Mouse (Mus musculus) forebrain, embryonic 12.5 days (tissue): ENCODE measurements around the gene Gm49388. TPM values are rescaled to one million over a fixed set of nuclear protein-coding genes. Genes with fewer than 3 reads are reported as not detected.
"Not testable (repeated sequence)": the region's sequence is repeated elsewhere in the genome, so short reads cannot be mapped to it uniquely, and the experiment has no call there.

Source experiments
- ATAC-seq: fragments of 200-750 bp; cut with Nextera tagmentation; 2 replicates; pipeline ENCODE4 v1.8.0; 2017; ENCODE audit warnings: moderate TSS enrichment; ENCODE audit not compliant: low FRiP score
- H3K27ac ChIP-seq: fragments of 300-500 bp; sonication (generic); 2 replicates; pipeline ENCODE4 v1.5.1; 2016; ENCODE audit warnings: mild to moderate bottlenecking
- H3K27me3 ChIP-seq: fragments of 300-500 bp; sonication (generic); 2 replicates; pipeline ENCODE4 v1.6.1; 2016; ENCODE audit warnings: mild to moderate bottlenecking
- H3K36me3 ChIP-seq: fragments of 300-500 bp; sonication (generic); replicated peaks from 2 replicates; pipeline ENCODE4 v1.6.1; 2016; ENCODE audit warnings: mild to moderate bottlenecking
- H3K4me1 ChIP-seq: fragments of 300-500 bp; sonication (generic); 2 replicates; pipeline ENCODE4 v1.6.1; 2016
- H3K4me2 ChIP-seq: fragments of 300-500 bp; sonication (generic); 2 replicates; pipeline ENCODE4 v1.6.1; 2016; ENCODE audit warnings: mild to moderate bottlenecking, moderate library complexity
- H3K4me3 ChIP-seq: fragments of 300-500 bp; sonication (generic); replicated peaks from 2 replicates; pipeline ENCODE4 v1.5.1; 2016; ENCODE audit warnings: mild to moderate bottlenecking
- H3K9ac ChIP-seq: fragments of 300-500 bp; sonication (generic); 2 replicates; pipeline ENCODE4 v1.6.1; 2016; ENCODE audit warnings: mild to moderate bottlenecking
- H3K9me3 ChIP-seq: fragments of 300-500 bp; sonication (generic); 2 replicates; pipeline ENCODE4 v1.6.1; 2016
- WGBS: fragments of 180-500 bp; shearing (Covaris S2); methylation state at CpG from one replicate; pipeline ENCODE4 v1.1.7; 2016; 5-methylcytosine and 5-hydroxymethylcytosine counted together
- polyA plus RNA-seq: library from polyadenylated mRNA; unstranded; fragments of >200 nt; fragmentation: Nextera tagmentation; extraction: Ambion mirVana; gene quantifications from 2 replicates; pipeline ENCODE4 v1.2.1, GENCODE M21; 2016

Gm49388 gene
- polyA plus RNA-seq, 1 experiment from 2014 or later, result not detected

DNA sequence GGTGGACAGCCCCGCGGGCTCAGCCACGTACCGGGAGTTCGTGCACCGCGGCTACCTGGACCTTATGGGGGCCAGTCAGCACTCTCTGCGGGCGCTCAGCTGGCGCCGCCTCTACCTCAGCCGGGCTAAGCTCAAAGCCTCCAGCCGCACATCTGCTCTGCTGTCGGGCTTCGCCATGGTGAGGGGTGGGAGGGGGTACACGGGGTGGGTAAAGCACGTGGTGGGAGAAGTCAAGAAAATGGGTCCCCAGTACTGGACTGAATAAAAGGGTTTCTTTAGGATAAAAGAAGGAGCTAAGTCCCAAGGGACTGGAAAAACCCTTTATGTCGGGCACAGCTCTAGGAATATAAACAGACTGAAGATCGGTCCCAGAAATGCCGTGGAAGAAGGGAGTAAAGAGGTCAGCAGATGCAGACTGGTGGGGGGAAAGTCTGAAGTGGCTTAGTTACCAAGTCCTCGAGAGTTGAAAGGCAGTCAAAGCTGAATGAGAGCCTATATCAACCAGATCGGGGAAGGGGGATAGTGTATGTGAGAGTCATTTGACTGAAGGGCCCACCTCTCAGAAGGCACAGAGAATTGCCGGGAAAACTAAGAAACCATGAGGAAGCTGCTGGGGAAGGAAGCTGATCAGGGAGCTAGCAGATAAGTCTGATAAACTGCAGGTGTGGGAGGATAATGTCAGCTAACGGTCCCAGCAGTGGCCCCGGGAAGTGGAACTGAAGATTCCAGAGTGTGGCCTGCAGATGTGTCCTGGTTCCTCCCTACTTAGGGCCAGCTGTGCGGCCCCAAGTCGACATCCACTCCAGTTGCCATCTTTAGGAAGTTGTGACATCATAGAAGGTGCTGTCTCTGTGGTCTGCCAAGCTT lies 15.1 kb upstream of the Gm49388 start:
- no peaks in the 10 kb centered on the region for H3K27me3 ChIP-seq
- peak; percentile 33 for ATAC-seq
- peaks cover 32% of the 10 kb centered on the region for H3K36me3 ChIP-seq
- peak overlapping the region; percentile 90 for H3K4me2 ChIP-seq
- no peaks in the 10 kb centered on the region for H3K9me3 ChIP-seq
- peak overlapping the region; percentile 80 for H3K27ac ChIP-seq
- H3K4me1 ChIP-seq, result peaks cover 30% of the 10 kb centered on the region
- peak overlapping the region; percentile 69 for H3K9ac ChIP-seq
- WGBS, result 5% methylated on average over 27 of the region's 27 CpGs
- peak overlapping the region; percentile 50 for H3K4me3 ChIP-seq

DNA sequence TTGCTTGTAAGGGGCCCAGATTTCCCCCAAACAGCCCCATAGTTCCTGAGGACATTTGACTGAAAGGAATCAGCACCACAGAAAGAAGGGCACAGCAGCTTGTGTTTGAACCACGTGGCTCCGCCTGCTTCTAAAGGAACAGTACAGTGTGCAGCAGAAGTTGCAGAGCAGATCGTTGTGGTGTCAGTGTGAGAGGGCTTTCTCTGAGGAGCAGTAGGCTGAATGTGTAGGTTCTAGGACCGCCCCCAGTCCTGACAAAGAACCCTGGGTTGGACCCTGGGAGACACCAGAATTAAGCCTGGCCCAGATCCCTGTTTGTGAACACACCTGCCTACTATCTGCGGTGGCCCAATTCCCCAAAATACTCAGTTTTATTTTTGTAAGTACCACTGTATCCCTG lies 14.1 kb upstream of the Gm49388 start:
- Histone ChIP-seq H3K4me3 (no peak overlapping the region), H3K27me3 (no peaks in the 10 kb centered on the region), H3K36me3 (peaks cover 22% of the 10 kb centered on the region), H3K9me3 (no peaks in the 10 kb centered on the region), H3K9ac (no peak overlapping the region), H3K4me2 (peak overlapping the region; percentile 90; the same call in 1 of the 2 replicates), H3K4me1 (peaks cover 30% of the 10 kb centered on the region), H3K27ac (no peak overlapping the region)
- WGBS, result 78% methylated on average over 5 of the region's 5 CpGs
- no peak for ATAC-seq

DNA sequence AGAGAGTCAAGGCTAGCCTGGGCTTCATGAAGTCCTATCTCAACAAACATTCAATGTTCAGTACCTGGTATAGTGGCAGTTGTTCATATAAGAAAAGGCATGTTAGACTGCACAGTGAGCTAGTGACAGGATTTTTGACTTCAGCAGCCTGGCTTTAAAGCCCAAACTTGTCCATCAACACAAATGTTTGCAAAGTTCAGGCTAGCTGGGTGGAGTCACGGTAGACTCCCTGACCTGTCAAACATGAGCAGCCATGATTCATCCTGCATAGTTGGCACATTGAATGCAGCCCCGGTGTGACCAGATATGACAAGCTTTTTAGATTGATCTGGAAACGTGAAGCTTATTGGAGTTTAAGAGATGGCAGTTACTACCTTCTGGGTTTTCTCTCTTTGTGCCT lies 13.3 kb upstream of the Gm49388 start:
- H3K9me3 ChIP-seq, result no peaks in the 10 kb centered on the region

DNA sequence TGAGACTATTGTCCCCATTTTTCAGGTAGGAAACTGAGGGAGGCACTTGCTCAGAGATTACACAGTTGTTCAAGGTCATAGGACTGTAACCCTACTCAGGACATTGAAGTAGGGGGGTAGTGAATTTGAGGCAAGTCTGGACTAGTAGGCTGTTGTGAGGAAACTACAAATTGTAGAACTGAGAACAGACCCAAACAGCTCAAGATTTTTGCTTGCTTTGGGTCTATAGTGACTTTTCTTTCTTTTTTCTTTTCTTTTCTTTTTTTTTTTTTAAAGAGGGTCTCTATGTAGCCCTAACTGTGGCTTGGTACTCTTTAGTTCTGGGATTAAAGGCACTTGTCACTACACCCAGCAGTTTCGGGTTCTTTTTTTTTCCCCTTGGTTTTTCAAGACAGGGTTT lies 12.9 kb upstream of the Gm49388 start:
- Histone ChIP-seq H3K4me1 (peaks cover 30% of the 10 kb centered on the region), H3K4me3 (no peak overlapping the region), H3K27ac (no peak overlapping the region), H3K36me3 (peaks cover 9% of the 10 kb centered on the region), H3K27me3 (no peaks in the 10 kb centered on the region), H3K4me2 (no peak overlapping the region), H3K9me3 (no peaks in the 10 kb centered on the region), H3K9ac (no peak overlapping the region)
- no peak for ATAC-seq
- 100% methylated on average over 1 of the region's 1 CpGs for WGBS

More for the DNA sequence above, 13.3 kb upstream of the Gm49388 start:
- H3K27me3 ChIP-seq, result no peaks in the 10 kb centered on the region
- ATAC-seq, result no peak
- H3K4me1 ChIP-seq, result peaks cover 30% of the 10 kb centered on the region
- no peak overlapping the region for H3K27ac ChIP-seq
- no peak overlapping the region for H3K4me3 ChIP-seq
- no peak overlapping the region for H3K4me2 ChIP-seq
- 89% methylated on average over 3 of the region's 3 CpGs for WGBS
- H3K9ac ChIP-seq, result no peak overlapping the region
- H3K36me3 ChIP-seq, result peaks cover 14% of the 10 kb centered on the region

DNA sequence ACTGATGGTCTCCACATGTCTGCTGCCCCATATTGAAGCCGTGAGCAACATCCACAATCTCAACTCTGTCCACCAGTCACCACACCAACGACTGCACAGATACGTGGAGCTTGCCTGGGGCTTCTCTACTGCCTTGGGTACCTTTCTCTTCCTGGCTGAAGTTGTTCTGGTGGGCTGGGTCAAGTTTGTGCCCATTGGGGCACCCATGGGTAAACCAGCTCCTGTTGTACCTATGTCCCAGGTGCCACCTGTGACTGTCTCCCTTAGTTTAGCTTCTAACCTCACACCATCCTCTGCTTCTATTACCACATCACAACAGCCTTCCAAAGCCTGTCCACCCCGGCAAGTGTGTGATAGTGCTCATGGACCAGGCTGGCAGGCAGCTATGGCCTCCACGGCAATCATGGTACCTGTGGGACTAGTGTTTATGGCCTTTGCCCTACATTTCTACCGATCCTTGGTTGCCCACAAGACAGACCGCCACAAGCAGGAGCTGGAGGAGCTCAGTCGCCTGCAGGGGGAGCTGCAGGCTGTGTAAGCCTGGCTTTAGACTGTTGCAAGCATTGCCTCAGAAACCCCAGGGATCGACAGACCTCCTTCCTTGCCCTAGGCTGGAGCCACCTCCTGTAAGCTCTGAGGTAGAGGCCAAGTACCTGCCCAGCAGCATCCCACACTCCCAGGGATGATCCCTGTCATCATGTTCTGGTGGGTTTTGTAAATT lies 11.6 kb upstream of the Gm49388 start:
- no peak overlapping the region for H3K27ac ChIP-seq
- no peak overlapping the region for H3K4me3 ChIP-seq
- no peak overlapping the region for H3K4me2 ChIP-seq
- ATAC-seq, result no peak
- 44% methylated on average over 9 of the region's 9 CpGs for WGBS
- no peaks in the 10 kb centered on the region for H3K27me3 ChIP-seq
- no peaks in the 10 kb centered on the region for H3K9me3 ChIP-seq
- peaks cover 32% of the 10 kb centered on the region for H3K4me1 ChIP-seq
- peaks cover 5% of the 10 kb centered on the region; the same call in 1 of the 2 replicates for H3K36me3 ChIP-seq
- no peak overlapping the region for H3K9ac ChIP-seq

DNA sequence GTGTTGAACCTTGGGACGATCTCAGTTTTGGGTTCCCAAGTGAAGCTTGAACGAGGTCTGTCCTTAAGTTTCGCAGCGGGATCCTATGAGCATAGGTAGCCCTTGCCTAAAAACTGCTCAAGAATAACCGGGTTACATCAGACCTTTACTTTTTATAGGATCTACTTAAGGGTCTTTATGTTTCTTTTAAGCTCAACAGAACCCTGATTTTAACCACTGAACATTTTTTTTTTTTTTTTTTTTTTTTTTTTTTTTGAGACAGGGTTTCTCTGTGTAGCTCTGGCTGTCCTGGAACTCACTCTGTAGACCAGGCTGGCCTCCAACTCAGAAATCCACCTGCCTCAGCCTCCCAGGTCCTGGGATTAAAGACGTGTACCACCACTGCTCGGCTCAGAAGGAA lies 9.6 kb upstream of the Gm49388 start:
- not testable (repeated sequence) for ATAC-seq, H3K9me3 ChIP-seq, H3K27me3 ChIP-seq
- WGBS, result 81% methylated on average over 7 of the region's 7 CpGs
- Histone ChIP-seq H3K9ac (peak overlapping the region; percentile 94), H3K4me1 (peaks cover 13% of the 10 kb centered on the region), H3K4me3 (peak overlapping the region; percentile 97), H3K36me3 (peaks cover 25% of the 10 kb centered on the region), H3K27ac (peak overlapping the region; percentile 98; the same call in 1 of the 2 replicates), H3K4me2 (peak overlapping the region; percentile 88)

DNA sequence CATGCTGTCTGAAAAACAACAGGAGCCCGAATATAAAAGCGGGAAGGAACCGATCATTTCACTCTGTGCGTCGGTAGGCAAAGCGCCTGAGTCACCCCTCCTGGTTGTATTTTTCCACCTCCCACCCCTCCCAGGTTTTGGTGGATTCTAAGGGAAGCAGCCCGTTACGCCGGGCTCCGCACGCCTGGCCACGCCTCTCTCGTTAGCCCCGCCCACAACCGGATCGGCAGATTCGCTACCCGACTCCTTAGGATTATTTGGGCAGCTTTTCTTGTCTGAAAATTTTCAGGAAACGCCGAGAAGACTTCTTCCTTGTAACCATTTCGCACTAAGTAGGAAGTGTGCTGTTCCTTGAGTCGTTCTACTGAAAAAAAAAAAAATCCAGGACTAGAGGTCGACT lies 9.0 kb upstream of the Gm49388 start, which contains the start of gene Setd1a:
TSS of gene Setd1a (plus strand) at position 245 of the 400 bp plus-strand sequence.
- Histone ChIP-seq H3K4me3 (peak within 1 kb of the TSS; percentile 97), H3K4me2 (peak within 1 kb of the TSS; percentile 88), H3K36me3 (peaks cover 31% of the 10 kb centered on the region), H3K9me3 (no peaks in the 10 kb centered on the region), H3K9ac (peak within 1 kb of the TSS; percentile 94), H3K4me1 (peaks cover 12% of the 10 kb centered on the region), H3K27ac (peak within 1 kb of the TSS; percentile 98), H3K27me3 (no peaks in the 10 kb centered on the region)
- under 1% methylated on average over 23 of the region's 23 CpGs for WGBS
- peak; percentile 73 for ATAC-seq

DNA sequence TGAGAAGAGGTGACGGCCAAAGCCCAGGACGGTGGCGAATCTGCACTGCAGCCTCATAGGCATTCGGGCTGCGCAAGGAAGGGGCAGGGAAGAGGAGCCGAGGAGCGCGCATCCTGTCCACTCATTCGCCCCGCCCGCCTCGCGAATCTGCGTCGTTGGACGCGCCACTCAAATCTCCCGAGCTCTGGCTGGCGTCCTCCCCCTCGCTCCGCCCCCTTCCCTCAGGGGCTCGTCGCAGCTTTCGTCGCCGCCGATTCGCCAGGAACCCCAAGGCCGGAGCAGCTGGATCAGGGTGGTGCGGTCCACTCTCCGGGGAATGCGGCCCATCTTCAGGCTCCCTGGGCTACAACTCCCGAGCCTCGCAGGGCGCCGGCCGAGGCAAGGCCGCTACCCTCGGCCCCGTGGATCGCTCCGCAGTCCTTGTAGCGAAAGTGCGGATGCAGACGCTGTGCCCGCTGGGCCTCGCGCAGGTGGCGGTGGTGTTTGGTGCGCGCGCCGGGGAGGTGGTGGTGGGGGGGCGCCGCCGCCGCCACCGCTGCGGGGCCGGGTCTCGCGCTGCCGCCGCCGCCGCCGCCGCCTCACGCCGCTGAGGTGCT lies 8.4 kb upstream of the Gm49388 start:
- Histone ChIP-seq H3K4me3 (peak overlapping the region; percentile 97), H3K27ac (peak overlapping the region; percentile 98), H3K9ac (peak overlapping the region; percentile 94), H3K4me2 (peak overlapping the region; percentile 88), H3K36me3 (peaks cover 36% of the 10 kb centered on the region), H3K27me3 (no peaks in the 10 kb centered on the region), H3K4me1 (peaks cover 12% of the 10 kb centered on the region), H3K9me3 (no peaks in the 10 kb centered on the region)
- ATAC-seq, result peak; percentile 92
- under 1% methylated on average over 70 of the region's 70 CpGs for WGBS

DNA sequence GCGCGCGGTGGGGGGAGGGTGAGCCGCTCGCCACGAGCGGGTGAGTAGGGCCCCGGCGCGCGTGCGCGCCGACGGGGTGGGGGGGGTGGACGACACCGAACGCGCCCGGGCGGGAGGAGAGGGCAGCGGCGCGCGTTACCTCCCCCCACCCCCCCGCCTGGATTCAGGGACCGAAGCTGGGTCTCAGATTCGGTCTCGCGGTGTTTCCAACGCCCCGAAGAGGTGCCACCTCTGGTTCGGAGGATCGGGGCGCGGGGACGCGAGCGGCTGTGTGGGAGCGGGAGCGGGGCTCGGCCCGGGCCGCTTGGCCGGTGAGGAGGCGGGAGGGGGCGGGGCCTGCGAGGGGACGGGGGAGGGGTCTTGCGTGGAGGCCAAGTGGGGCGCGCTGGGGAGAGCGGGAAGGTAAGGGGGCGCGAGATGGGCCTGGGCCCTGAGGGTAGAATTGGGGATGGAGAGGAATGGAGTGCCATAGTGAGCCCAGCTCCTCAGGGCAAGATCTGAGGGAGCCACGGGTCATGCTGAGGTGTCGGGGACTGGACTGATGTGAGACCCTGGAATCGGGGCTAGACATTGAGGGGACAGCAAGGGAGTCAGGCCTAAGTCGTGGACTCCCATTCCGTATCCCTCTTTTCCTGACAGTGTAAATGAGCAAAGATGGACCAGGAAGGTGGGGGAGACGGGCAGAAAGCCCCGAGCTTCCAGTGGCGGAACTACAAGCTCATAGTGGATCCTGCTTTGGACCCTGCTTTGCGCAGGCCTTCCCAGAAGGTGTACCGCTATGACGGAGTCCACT lies 7.7 kb upstream of the Gm49388 start:
- peak overlapping the region; percentile 98 for H3K27ac ChIP-seq
- peaks cover 43% of the 10 kb centered on the region for H3K36me3 ChIP-seq
- peak; percentile 63 for ATAC-seq
- no peaks in the 10 kb centered on the region for H3K9me3 ChIP-seq
- H3K4me2 ChIP-seq, result peak overlapping the region; percentile 88
- 3% methylated on average over 53 of the region's 66 CpGs for WGBS
- H3K9ac ChIP-seq, result peak overlapping the region; percentile 94
- H3K27me3 ChIP-seq, result no peaks in the 10 kb centered on the region
- peaks cover 12% of the 10 kb centered on the region for H3K4me1 ChIP-seq
- peak overlapping the region; percentile 97 for H3K4me3 ChIP-seq

DNA sequence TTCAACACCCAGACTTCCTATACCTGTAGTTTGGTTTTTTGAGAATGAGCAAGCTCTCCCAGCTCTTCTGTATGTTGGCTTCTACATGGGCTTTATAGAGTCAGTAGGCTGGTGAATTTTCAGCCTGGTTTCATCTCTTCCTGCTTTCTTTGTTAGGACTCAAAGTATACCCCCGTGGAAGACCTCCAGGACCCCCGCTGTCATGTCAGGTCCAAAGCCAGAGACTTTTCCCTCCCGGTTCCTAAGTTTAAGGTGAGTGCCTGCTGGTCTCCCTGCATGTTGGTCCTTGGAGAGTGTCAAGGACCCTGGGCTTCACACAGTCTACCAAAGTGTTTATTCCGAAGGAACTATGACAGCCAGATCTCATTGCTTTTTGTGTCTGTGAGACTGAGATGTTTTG lies 7.1 kb upstream of the Gm49388 start:
- H3K4me2 ChIP-seq, result peak overlapping the region; percentile 88
- peak overlapping the region; percentile 94 for H3K9ac ChIP-seq
- peaks cover 12% of the 10 kb centered on the region for H3K4me1 ChIP-seq
- peaks cover 49% of the 10 kb centered on the region for H3K36me3 ChIP-seq
- H3K9me3 ChIP-seq, result no peaks in the 10 kb centered on the region
- no peaks in the 10 kb centered on the region for H3K27me3 ChIP-seq
- 76% methylated on average over 4 of the region's 4 CpGs for WGBS
- peak overlapping the region; percentile 97 for H3K4me3 ChIP-seq
- H3K27ac ChIP-seq, result no peak overlapping the region
- no peak for ATAC-seq

DNA sequence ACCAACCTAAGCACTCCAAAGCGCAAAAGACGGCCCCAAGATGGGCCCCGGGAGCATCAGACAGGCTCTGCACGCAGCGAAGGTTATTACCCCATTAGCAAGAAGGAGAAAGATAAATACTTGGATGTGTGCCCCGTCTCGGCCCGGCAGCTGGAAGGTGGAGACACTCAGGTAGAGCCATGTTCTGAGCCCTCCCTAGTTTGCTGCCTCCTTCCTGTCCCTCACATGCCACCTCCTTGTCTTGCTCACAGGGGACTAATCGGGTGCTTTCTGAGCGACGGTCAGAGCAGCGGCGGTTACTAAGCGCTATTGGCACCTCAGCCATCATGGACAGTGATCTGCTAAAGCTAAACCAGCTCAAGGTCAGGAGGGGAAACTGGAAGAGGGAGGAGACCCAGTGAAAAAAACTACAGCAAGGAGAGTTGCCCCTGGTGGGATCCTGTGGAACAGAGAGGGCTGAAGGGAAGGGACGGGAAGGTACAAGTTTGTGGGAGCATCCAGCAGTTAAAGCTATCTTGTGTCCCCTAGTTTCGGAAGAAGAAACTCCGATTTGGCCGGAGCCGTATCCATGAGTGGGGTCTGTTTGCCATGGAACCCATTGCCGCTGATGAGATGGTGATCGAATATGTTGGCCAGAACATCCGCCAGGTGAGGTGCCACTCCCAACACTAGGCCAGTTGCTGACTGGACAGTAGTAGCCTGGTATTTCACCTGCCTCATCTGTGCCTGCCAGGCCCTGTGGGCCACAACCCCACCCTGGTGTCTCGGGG lies 11.9 kb downstream of the Gm49388 start:
- no peaks in the 10 kb centered on the region for H3K9me3 ChIP-seq
- H3K4me3 ChIP-seq, result no peak overlapping the region
- peaks cover 80% of the 10 kb centered on the region for H3K36me3 ChIP-seq
- H3K9ac ChIP-seq, result no peak overlapping the region
- H3K4me2 ChIP-seq, result no peak overlapping the region
- ATAC-seq, result no peak
- peaks cover 2% of the 10 kb centered on the region; the same call in 1 of the 2 replicates for H3K4me1 ChIP-seq
- no peaks in the 10 kb centered on the region for H3K27me3 ChIP-seq
- WGBS, result 93% methylated on average over 23 of the region's 23 CpGs
- H3K27ac ChIP-seq, result no peak overlapping the region
